Mouse (Mus musculus) neural tube, embryonic 13.5 days (tissue): ENCODE data around the gene Acsl6. TPM values are rescaled to one million over a fixed set of nuclear protein-coding genes. Genes with fewer than 3 reads are reported as not detected.
"Not testable (repeated sequence)": the region's sequence is repeated elsewhere in the genome, so short reads cannot be mapped to it uniquely, and the experiment has no call there.

Experiments used
- ATAC-seq: fragments of 200-750 bp; cut with Nextera tagmentation; 2 replicates; pipeline ENCODE4 v1.8.0; 2017; ENCODE audit warnings: low read depth, mild to moderate bottlenecking, moderate TSS enrichment, moderate library complexity
- H3K27ac ChIP-seq: fragments of 300-500 bp; sonication (generic); replicated peaks from 2 replicates; pipeline ENCODE4 v1.5.1; 2015; ENCODE audit warnings: moderate library complexity, mild to moderate bottlenecking, inconsistent platforms
- H3K27me3 ChIP-seq: fragments of 300-500 bp; sonication (generic); 2 replicates; pipeline ENCODE4 v1.6.1; 2015; ENCODE audit warnings: mild to moderate bottlenecking, inconsistent platforms
- H3K36me3 ChIP-seq: fragments of 300-500 bp; sonication (generic); 2 replicates; pipeline ENCODE4 v1.6.1; 2015; ENCODE audit warnings: mild to moderate bottlenecking, inconsistent platforms
- H3K4me1 ChIP-seq: fragments of 300-500 bp; sonication (generic); replicated peaks from 2 replicates; pipeline ENCODE4 v1.6.1; 2015; ENCODE audit warnings: inconsistent platforms
- H3K4me2 ChIP-seq: fragments of 300-500 bp; sonication (generic); 2 replicates; pipeline ENCODE4 v1.6.1; 2015; ENCODE audit warnings: inconsistent platforms, mild to moderate bottlenecking, moderate library complexity
- H3K4me3 ChIP-seq: fragments of 300-500 bp; sonication (generic); 2 replicates; pipeline ENCODE4 v1.5.1; 2015; ENCODE audit warnings: mild to moderate bottlenecking, inconsistent platforms
- H3K9ac ChIP-seq: fragments of 300-500 bp; sonication (generic); 2 replicates; pipeline ENCODE4 v1.6.1; 2015; ENCODE audit warnings: moderate library complexity, mild to moderate bottlenecking, inconsistent platforms
- H3K9me3 ChIP-seq: fragments of 300-500 bp; sonication (generic); 2 replicates; pipeline ENCODE4 v1.6.1; 2016; ENCODE audit warnings: inconsistent platforms
- WGBS: fragments of 180-500 bp; shearing (Covaris S2); methylation state at CpG from one replicate; pipeline ENCODE4 v1.1.7; 2015; 5-methylcytosine and 5-hydroxymethylcytosine counted together
- polyA plus RNA-seq: library from polyadenylated mRNA; unstranded; fragments of >200 nt; fragmentation: Nextera tagmentation; extraction: Ambion mirVana; gene quantifications from 2 replicates; pipeline ENCODE4 v1.2.1, GENCODE M21; 2015

Gene Acsl6
- polyA plus RNA-seq, 1 experiment from 2014 or later = 32.2 TPM

- no peak overlapping the region for H3K4me3 ChIP-seq
- peaks cover 14% of the 10 kb centered on the region for H3K36me3 ChIP-seq
- H3K27ac ChIP-seq = no peak overlapping the region
- no peaks in the 10 kb centered on the region for H3K9me3 ChIP-seq
- 60% methylated on average over 5 of the region's 5 CpGs for WGBS
- peaks cover 17% of the 10 kb centered on the region for H3K4me1 ChIP-seq
- no peak overlapping the region for H3K9ac ChIP-seq
- no peak for ATAC-seq
- H3K4me2 ChIP-seq = no peak overlapping the region
- no peaks in the 10 kb centered on the region for H3K27me3 ChIP-seq
Measured at GRCm38 (mm10) chr11:54351704-54352103, 48.1 kb downstream of the Acsl6 start.

- Histone ChIP-seq H3K9ac (peak overlapping the region; percentile 60), H3K4me1 (peaks cover 17% of the 10 kb centered on the region), H3K4me3 (no peak overlapping the region), H3K27ac (peak overlapping the region; percentile 86), H3K36me3 (peaks cover 22% of the 10 kb centered on the region), H3K9me3 (no peaks in the 10 kb centered on the region), H3K27me3 (no peaks in the 10 kb centered on the region), H3K4me2 (peak overlapping the region; percentile 34)
- WGBS = 5% methylated on average over 8 of the region's 8 CpGs
- ATAC-seq = no peak
Measured at GRCm38 (mm10) chr11:54353121-54353576, 49.6 kb downstream of the Acsl6 start.

GRCm38 (mm10) chr11:54354595-54355563 is 51.3 kb downstream of the Acsl6 start:
- H3K27ac ChIP-seq = no peak overlapping the region
- no peaks in the 10 kb centered on the region for H3K9me3 ChIP-seq
- H3K27me3 ChIP-seq = no peaks in the 10 kb centered on the region
- no peak overlapping the region for H3K4me3 ChIP-seq
- H3K36me3 ChIP-seq = peaks cover 39% of the 10 kb centered on the region
- H3K9ac ChIP-seq = no peak overlapping the region
- ATAC-seq = peak; percentile 88
- H3K4me2 ChIP-seq = no peak overlapping the region
- H3K4me1 ChIP-seq = peaks cover 17% of the 10 kb centered on the region
- WGBS = 45% methylated on average over 15 of the region's 15 CpGs

- ATAC-seq = no peak
- no peak overlapping the region for H3K9ac ChIP-seq
- 77% methylated on average over 7 of the region's 7 CpGs for WGBS
- H3K9me3 ChIP-seq = no peaks in the 10 kb centered on the region
- no peak overlapping the region for H3K27ac ChIP-seq
- H3K27me3 ChIP-seq = no peaks in the 10 kb centered on the region
- no peak overlapping the region for H3K4me2 ChIP-seq
- H3K36me3 ChIP-seq = peaks cover 37% of the 10 kb centered on the region
- H3K4me3 ChIP-seq = no peak overlapping the region
- peaks cover 17% of the 10 kb centered on the region for H3K4me1 ChIP-seq
Measured at GRCm38 (mm10) chr11:54355564-54355955, 52.0 kb downstream of the Acsl6 start.

GRCm38 (mm10) chr11:54356676-54357075 is 53.1 kb downstream of the Acsl6 start:
- Histone ChIP-seq H3K4me2 (no peak overlapping the region), H3K27ac (no peak overlapping the region), H3K36me3 (peaks cover 42% of the 10 kb centered on the region), H3K4me3 (no peak overlapping the region), H3K4me1 (peaks cover 17% of the 10 kb centered on the region), H3K27me3 (no peaks in the 10 kb centered on the region), H3K9me3 (no peaks in the 10 kb centered on the region), H3K9ac (no peak overlapping the region)
- 64% methylated on average over 4 of the region's 4 CpGs for WGBS
- no peak for ATAC-seq

- ATAC-seq = no peak
- Histone ChIP-seq H3K27me3 (no peaks in the 10 kb centered on the region), H3K9me3 (no peaks in the 10 kb centered on the region), H3K27ac (no peak overlapping the region), H3K9ac (no peak overlapping the region), H3K4me1 (no peaks in the 10 kb centered on the region), H3K4me3 (no peak overlapping the region), H3K4me2 (no peak overlapping the region), H3K36me3 (no peaks in the 10 kb centered on the region)
Measured at GRCm38 (mm10) chr11:54372553-54372952, 69.0 kb downstream of the Acsl6 start.

- no peaks in the 10 kb centered on the region for H3K4me1 ChIP-seq
- no peak overlapping the region for H3K9ac ChIP-seq
- H3K4me3 ChIP-seq = no peak overlapping the region
- H3K27me3 ChIP-seq = no peaks in the 10 kb centered on the region
- 77% methylated on average over 8 of the region's 8 CpGs for WGBS
- no peak overlapping the region for H3K27ac ChIP-seq
- no peak overlapping the region for H3K4me2 ChIP-seq
- no peak for ATAC-seq
- H3K36me3 ChIP-seq = no peaks in the 10 kb centered on the region
- H3K9me3 ChIP-seq = no peaks in the 10 kb centered on the region
Measured at GRCm38 (mm10) chr11:54390386-54390785, 86.8 kb downstream of the Acsl6 start.

GRCm38 (mm10) chr11:54391326-54391725 is 87.7 kb downstream of the Acsl6 start:
- no peak overlapping the region for H3K4me2 ChIP-seq
- H3K36me3 ChIP-seq = no peaks in the 10 kb centered on the region
- no peaks in the 10 kb centered on the region for H3K27me3 ChIP-seq
- H3K4me3 ChIP-seq = no peak overlapping the region
- WGBS = 86% methylated on average over 4 of the region's 4 CpGs
- no peaks in the 10 kb centered on the region for H3K9me3 ChIP-seq
- no peaks in the 10 kb centered on the region for H3K4me1 ChIP-seq
- H3K27ac ChIP-seq = no peak overlapping the region
- ATAC-seq = no peak
- no peak overlapping the region for H3K9ac ChIP-seq

GRCm38 (mm10) chr11:54396686-54397085 is 93.1 kb downstream of the Acsl6 start:
- 89% methylated on average over 1 of the region's 1 CpGs for WGBS
- H3K4me2 ChIP-seq = no peak overlapping the region
- no peak for ATAC-seq
- H3K9ac ChIP-seq = no peak overlapping the region
- H3K9me3 ChIP-seq = no peaks in the 10 kb centered on the region
- no peaks in the 10 kb centered on the region for H3K4me1 ChIP-seq
- no peak overlapping the region for H3K4me3 ChIP-seq
- no peaks in the 10 kb centered on the region for H3K36me3 ChIP-seq
- no peak overlapping the region for H3K27ac ChIP-seq
- no peaks in the 10 kb centered on the region for H3K27me3 ChIP-seq

- Histone ChIP-seq H3K27ac (no peak overlapping the region), H3K9ac (no peak overlapping the region), H3K4me1 (no peaks in the 10 kb centered on the region), H3K4me2 (no peak overlapping the region), H3K9me3 (no peaks in the 10 kb centered on the region), H3K27me3 (no peaks in the 10 kb centered on the region), H3K36me3 (no peaks in the 10 kb centered on the region), H3K4me3 (no peak overlapping the region)
- ATAC-seq = no peak
- WGBS = 90% methylated on average over 4 of the region's 4 CpGs
Measured at GRCm38 (mm10) chr11:54398058-54398457, 94.5 kb downstream of the Acsl6 start.

- H3K4me3 ChIP-seq, H3K4me2 ChIP-seq, H3K27me3 ChIP-seq, H3K27ac ChIP-seq, H3K4me1 ChIP-seq, H3K9me3 ChIP-seq, ATAC-seq, H3K36me3 ChIP-seq, H3K9ac ChIP-seq: not testable (repeated sequence)
- WGBS = 93% methylated on average over 20 of the region's 20 CpGs
Measured at GRCm38 (mm10) chr11:54400803-54401202, 97.2 kb downstream of the Acsl6 start.

- no peak overlapping the region for H3K27ac ChIP-seq
- H3K36me3 ChIP-seq = no peaks in the 10 kb centered on the region
- no peaks in the 10 kb centered on the region for H3K27me3 ChIP-seq
- no peak overlapping the region for H3K4me2 ChIP-seq
- no peak for ATAC-seq
- 84% methylated on average over 4 of the region's 4 CpGs for WGBS
- H3K4me1 ChIP-seq = no peaks in the 10 kb centered on the region
- no peak overlapping the region for H3K9ac ChIP-seq
- H3K9me3 ChIP-seq = no peaks in the 10 kb centered on the region
- H3K4me3 ChIP-seq = no peak overlapping the region
Measured at GRCm38 (mm10) chr11:54404885-54405284, 101.3 kb downstream of the Acsl6 start.
